Mouse (Mus musculus) lung, adult 2 months (tissue): ENCODE results near the gene Phyh. TPM values are rescaled to one million over a fixed set of nuclear protein-coding genes. Genes with fewer than 3 reads are reported as not detected.
"Not testable (repeated sequence)": the region's sequence is repeated elsewhere in the genome, so short reads cannot be mapped to it uniquely, and the experiment has no call there.

Experiments used
- DNase-seq: peaks from one replicate; pipeline ENCODE4 v3.0.0; 2022
- H3K4me1 ChIP-seq: fragments of 200-500 bp; 2 replicates; pipeline ENCODE4 v1.6.1; 2011; ENCODE audit warnings: low read length; ENCODE audit not compliant: control insufficient read depth, insufficient read depth
- H3K4me3 ChIP-seq: fragments of 200-500 bp; replicated peaks from 2 replicates; pipeline ENCODE3; 2011; ENCODE audit warnings: low read depth, mild to moderate bottlenecking, control low read depth, low read length; ENCODE audit errors: extremely low read depth
- CTCF ChIP-seq: fragments of 200-500 bp; IDR thresholded peaks from 2 replicates; pipeline ENCODE4 v1.5.1; 2011; ENCODE audit warnings: mild to moderate bottlenecking, low read length, control low read depth; ENCODE audit not compliant: insufficient read depth
- POLR2A ChIP-seq: fragments of 200-500 bp; IDR thresholded peaks from 2 replicates; pipeline ENCODE4 v1.6.1; 2011; ENCODE audit warnings: low read depth, mild to moderate bottlenecking, control low read depth, low read length, borderline replicate concordance; ENCODE audit errors: extremely low read depth
- WGBS: fragments of 180-500 bp; shearing (Covaris S2); methylation state at CpG from one replicate; pipeline ENCODE4 v1.1.7; 2018; 5-methylcytosine and 5-hydroxymethylcytosine counted together
- polyA plus RNA-seq: library from polyadenylated mRNA; depleted of rRNA; stranded (reverse); fragments of >200 nt; gene quantifications from 2 replicates; pipeline ENCODE4 v1.2.3, GENCODE M21; 2012

The Phyh gene
- polyA plus RNA-seq, 1 experiment: 49.5 TPM

- 79% methylated on average over 6 of the region's 6 CpGs for WGBS
- no peak for DNase-seq
- no peak for TF ChIP-seq CTCF
- TF ChIP-seq POLR2A: no peak
- no peak overlapping the region for H3K4me3 ChIP-seq
- H3K4me1 ChIP-seq: peaks cover 9% of the 10 kb centered on the region
Measured at GRCm38 (mm10) chr2:4916037-4916436, 2.8 kb upstream of the Phyh start.

GRCm38 (mm10) chr2:4917326-4918021 lies 1.3 kb upstream of the Phyh start:
- TF ChIP-seq CTCF (peak; percentile 49), POLR2A (no peak)
- peak; percentile 74 for DNase-seq

DNA sequence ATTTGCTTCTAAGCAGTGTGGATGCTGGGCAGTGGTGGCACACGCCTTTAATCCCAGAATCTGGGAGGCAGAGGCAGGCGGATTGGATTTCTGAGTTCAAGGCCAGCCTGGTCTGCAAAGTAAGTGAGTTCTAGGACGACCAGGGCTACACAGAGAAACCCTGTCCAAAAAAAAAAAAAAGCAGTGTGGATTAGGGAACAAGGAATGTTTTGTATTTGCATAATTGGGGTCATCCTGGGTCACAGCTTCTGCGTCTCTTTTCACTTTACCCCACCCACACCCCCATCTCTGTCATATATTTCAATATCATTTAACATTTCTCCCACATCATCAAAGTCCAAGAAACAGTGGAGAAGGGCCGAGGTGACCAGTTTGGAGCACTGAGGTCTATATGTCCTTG lies 2.2 kb downstream of the Phyh start:
- WGBS: 88% methylated on average over 5 of the region's 5 CpGs
- DNase-seq: no peak
- TF ChIP-seq CTCF: no peak
- TF ChIP-seq POLR2A: no peak

More at GRCm38 (mm10) chr2:4917326-4918021, 1.3 kb upstream of the Phyh start:
- 6% methylated on average over 8 of the region's 8 CpGs for WGBS
- H3K4me3 ChIP-seq: peak overlapping the region; percentile 60
- peaks cover 9% of the 10 kb centered on the region for H3K4me1 ChIP-seq

DNA sequence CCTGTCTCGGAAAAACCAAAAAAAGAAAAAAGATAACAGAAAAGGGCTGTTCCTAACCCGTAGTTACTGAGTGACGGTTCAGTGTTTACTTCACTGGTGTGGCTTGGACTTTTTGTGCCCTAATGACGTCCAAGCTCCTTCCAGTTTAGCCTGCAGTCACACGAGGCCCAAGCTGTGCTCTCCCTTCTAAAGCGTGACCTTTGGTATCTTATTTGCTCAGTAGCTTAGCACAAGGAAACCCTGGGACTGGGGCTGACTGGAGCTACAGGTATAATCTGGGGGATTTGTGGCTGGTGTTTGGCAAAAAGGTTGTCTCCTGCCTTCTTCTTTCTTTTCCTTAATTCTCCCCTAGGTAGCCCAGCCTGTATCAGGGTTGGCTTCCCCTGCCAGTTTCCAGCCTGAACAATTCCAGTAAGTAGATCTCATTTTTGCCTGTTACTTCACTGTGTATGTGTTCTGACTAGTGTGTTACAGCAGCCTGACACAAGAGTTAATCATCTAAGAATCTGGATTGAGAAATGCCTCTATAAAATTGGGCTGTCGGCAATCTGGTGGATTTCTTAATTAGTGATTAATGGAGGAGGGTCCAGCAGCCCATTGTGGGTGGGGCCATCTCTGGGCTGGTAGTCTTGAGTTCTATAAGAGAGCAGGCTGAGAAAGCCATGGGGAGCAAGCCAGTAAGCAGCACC lies 3.8 kb downstream of the Phyh start:
- Histone ChIP-seq H3K4me1 (peaks cover 3% of the 10 kb centered on the region), H3K4me3 (no peak overlapping the region)
- no peak for DNase-seq
- TF ChIP-seq POLR2A (no peak), CTCF (no peak)
- 50% methylated on average over 7 of the region's 7 CpGs for WGBS

More for the DNA sequence above, 2.2 kb downstream of the Phyh start:
- no peak overlapping the region for H3K4me3 ChIP-seq
- peaks cover 9% of the 10 kb centered on the region for H3K4me1 ChIP-seq

DNA sequence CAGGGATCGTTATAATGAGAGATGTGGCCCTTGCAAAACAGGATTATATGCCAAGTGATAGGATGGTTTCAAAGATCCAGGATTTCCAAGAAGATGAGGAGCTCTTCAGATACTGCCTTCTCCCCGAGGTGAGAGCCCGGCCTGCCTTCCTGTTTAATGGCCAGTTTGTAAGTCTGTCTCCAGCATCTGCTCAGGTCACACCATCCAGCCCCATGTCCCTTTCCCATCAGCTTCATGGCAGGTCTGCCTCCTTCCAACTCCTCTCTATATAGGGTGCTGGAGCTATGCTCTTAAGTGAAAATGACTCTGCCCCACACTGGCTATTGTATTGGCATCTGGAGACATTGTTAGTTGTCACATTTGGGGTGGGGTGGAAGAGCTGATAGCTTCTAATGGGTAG lies 8.6 kb downstream of the Phyh start:
- no peak for TF ChIP-seq CTCF
- TF ChIP-seq POLR2A: no peak
- 88% methylated on average over 3 of the region's 3 CpGs for WGBS

GRCm38 (mm10) chr2:4929230-4929629 lies 10.4 kb downstream of the Phyh start:
- H3K4me3 ChIP-seq: no peak overlapping the region
- TF ChIP-seq CTCF: no peak
- TF ChIP-seq POLR2A: no peak
- H3K4me1 ChIP-seq: no peaks in the 10 kb centered on the region
- WGBS: 51% methylated on average over 2 of the region's 2 CpGs
- DNase-seq: no peak

More for the DNA sequence above, 8.6 kb downstream of the Phyh start:
- H3K4me1 ChIP-seq: no peaks in the 10 kb centered on the region
- DNase-seq: no peak
- no peak overlapping the region for H3K4me3 ChIP-seq

- no peak for DNase-seq
- Histone ChIP-seq H3K4me3 (no peak overlapping the region), H3K4me1 (no peaks in the 10 kb centered on the region)
- 92% methylated on average over 9 of the region's 9 CpGs for WGBS
- TF ChIP-seq CTCF (no peak), POLR2A (no peak)
Measured at GRCm38 (mm10) chr2:4934516-4934915, 15.7 kb downstream of the Phyh start.

GRCm38 (mm10) chr2:4937931-4938330 lies 19.1 kb downstream of the Phyh start:
- Histone ChIP-seq H3K4me3 (no peak overlapping the region), H3K4me1 (no peaks in the 10 kb centered on the region)
- TF ChIP-seq CTCF: no peak
- no peak for DNase-seq
- 83% methylated on average over 7 of the region's 7 CpGs for WGBS

DNA sequence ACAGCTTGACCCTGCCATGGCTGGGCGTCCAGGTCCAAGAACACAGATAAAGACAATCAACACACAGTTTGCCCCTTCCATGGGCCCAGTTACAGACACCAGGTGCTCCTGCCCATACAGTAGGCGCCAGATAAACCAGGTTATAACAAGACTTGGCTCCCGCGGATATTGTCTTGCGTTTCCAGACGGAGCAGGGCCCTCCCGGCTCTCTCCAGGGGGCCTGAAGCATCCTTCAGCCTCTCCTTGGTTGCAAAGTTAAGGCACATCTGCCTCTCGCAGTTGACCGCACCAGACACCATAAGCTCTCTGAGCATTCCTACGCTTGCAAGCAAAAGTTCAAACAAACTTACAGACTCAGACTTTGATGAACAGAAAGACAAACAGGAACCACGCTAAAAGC lies 22.0 kb downstream of the Phyh start:
- DNase-seq: no peak
- TF ChIP-seq CTCF: no peak
- TF ChIP-seq POLR2A: no peak
- WGBS: 86% methylated on average over 11 of the region's 11 CpGs
- no peaks in the 10 kb centered on the region for H3K4me1 ChIP-seq
- no peak overlapping the region for H3K4me3 ChIP-seq

DNA sequence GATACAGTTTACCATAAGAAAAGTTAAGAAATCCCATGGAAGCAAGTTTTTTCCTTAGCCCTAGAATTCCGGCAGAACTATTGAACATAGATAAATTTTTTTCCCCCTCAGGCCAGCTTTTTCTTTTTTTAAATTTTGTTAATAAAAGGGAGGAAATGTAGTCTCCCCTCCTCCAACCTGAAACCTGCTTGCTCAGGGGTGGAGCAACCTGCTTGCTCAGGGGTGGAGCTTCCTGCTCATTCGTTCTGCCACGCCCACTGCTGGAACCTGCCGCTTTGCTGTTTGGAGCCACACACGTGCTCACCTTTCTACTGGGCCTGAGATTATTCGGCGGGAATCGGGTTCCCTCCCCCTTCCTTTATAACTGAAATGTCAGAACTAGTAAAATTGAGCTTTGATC lies 30.9 kb downstream of the Phyh start:
- not testable (repeated sequence) for H3K4me1 ChIP-seq, H3K4me3 ChIP-seq, DNase-seq
- 66% methylated on average over 5 of the region's 8 CpGs for WGBS

DNA sequence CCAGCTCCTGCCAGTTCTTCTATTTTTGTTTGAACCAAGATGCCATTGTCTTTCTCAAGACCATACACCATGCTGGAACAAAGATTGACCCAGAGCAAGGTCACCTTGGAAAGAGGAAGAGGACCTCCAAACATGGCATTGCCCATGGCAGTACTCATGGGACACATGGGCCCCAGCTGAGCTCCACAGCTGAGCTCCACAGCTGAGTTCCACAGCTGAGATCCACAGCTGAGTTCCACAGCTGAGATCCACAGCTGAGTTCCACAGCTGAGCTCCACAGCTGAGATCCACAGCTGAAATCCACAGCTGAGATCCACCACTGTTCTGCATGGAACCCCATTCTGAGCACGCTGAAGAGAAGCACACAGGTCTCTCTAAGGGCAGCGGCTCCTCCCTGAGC lies 32.2 kb downstream of the Phyh start:
- Histone ChIP-seq H3K4me1 (no peaks in the 10 kb centered on the region), H3K4me3 (no peak overlapping the region)
- WGBS: 96% methylated on average over 2 of the region's 2 CpGs
- DNase-seq: no peak
- TF ChIP-seq POLR2A: no peak
- no peak for TF ChIP-seq CTCF
